Mouse (Mus musculus) heart, embryonic 13.5 days (tissue): ENCODE data around the gene Lrrc28. TPM values are rescaled to one million over a fixed set of nuclear protein-coding genes. Genes with fewer than 3 reads are reported as not detected.

Experiments
- ATAC-seq: fragments of 200-750 bp; cut with Nextera tagmentation; 2 replicates; pipeline ENCODE4 v1.8.0; 2017; ENCODE audit warnings: moderate TSS enrichment; ENCODE audit not compliant: insufficient number of reproducible peaks, low FRiP score, low TSS enrichment; ENCODE audit errors: extremely low read depth
- H3K27ac ChIP-seq: fragments of 300-500 bp; sonication (generic); replicated peaks from 2 replicates; pipeline ENCODE4 v1.5.1; 2015; ENCODE audit warnings: moderate library complexity, mild to moderate bottlenecking, inconsistent platforms
- H3K27me3 ChIP-seq: fragments of 300-500 bp; sonication (generic); replicated peaks from 2 replicates; pipeline ENCODE4 v1.6.1; 2015; ENCODE audit warnings: mild to moderate bottlenecking, inconsistent platforms
- H3K36me3 ChIP-seq: fragments of 300-500 bp; sonication (generic); 2 replicates; pipeline ENCODE4 v1.6.1; 2015; ENCODE audit warnings: mild to moderate bottlenecking, inconsistent platforms
- H3K4me1 ChIP-seq: fragments of 300-500 bp; sonication (generic); 2 replicates; pipeline ENCODE4 v1.6.1; 2015; ENCODE audit warnings: inconsistent platforms
- H3K4me2 ChIP-seq: fragments of 300-500 bp; sonication (generic); 2 replicates; pipeline ENCODE4 v1.6.1; 2015; ENCODE audit warnings: inconsistent platforms, mild to moderate bottlenecking, moderate library complexity
- H3K4me3 ChIP-seq: fragments of 300-500 bp; sonication (generic); 2 replicates; pipeline ENCODE4 v1.5.1; 2015; ENCODE audit warnings: moderate library complexity, mild to moderate bottlenecking, inconsistent platforms
- H3K9ac ChIP-seq: fragments of 300-500 bp; sonication (generic); 2 replicates; pipeline ENCODE4 v1.6.1; 2015; ENCODE audit warnings: inconsistent platforms, mild to moderate bottlenecking, moderate library complexity
- H3K9me3 ChIP-seq: fragments of 300-500 bp; sonication (generic); 2 replicates; pipeline ENCODE4 v1.6.1; 2016; ENCODE audit warnings: inconsistent platforms
- WGBS: fragments of 180-500 bp; shearing (Covaris S2); methylation state at CpG from one replicate; pipeline ENCODE4 v1.1.7; 2015; ENCODE audit warnings: mixed read lengths; 5-methylcytosine and 5-hydroxymethylcytosine counted together
- polyA plus RNA-seq: library from polyadenylated mRNA; unstranded; fragments of >200 nt; fragmentation: Nextera tagmentation; extraction: Ambion mirVana; gene quantifications from 2 replicates; pipeline ENCODE4 v1.2.1, GENCODE M21; 2015

Lrrc28 gene
- polyA plus RNA-seq, 1 experiment from 2014 or later = 8.7 TPM

DNA sequence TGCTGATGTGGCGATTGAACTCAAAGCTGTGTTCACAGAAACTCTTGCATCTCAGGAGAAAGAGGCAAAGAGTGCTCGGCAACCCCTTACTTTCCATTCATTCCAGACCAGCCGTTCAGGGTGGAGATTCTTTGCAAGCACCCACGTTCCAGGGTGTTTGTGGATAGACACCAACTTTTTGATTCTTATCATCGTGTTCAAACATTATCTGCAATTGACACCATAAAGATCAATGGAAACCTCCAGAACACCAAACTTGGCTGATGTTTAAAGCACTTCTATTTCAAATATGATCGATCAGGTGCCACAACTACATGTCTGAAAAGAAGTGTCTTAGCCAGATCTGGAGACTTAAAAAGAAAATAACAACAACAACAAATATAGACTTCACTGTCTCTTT, 51.2 kb downstream of the Lrrc28 start:
- 76% methylated on average over 6 of the region's 6 CpGs for WGBS
- Histone ChIP-seq H3K9me3 (no peaks in the 10 kb centered on the region), H3K4me3 (no peak overlapping the region), H3K9ac (no peak overlapping the region), H3K36me3 (no peaks in the 10 kb centered on the region), H3K27me3 (no peaks in the 10 kb centered on the region), H3K27ac (no peak overlapping the region), H3K4me1 (peaks cover 19% of the 10 kb centered on the region), H3K4me2 (no peak overlapping the region)
- ATAC-seq = no peak

DNA sequence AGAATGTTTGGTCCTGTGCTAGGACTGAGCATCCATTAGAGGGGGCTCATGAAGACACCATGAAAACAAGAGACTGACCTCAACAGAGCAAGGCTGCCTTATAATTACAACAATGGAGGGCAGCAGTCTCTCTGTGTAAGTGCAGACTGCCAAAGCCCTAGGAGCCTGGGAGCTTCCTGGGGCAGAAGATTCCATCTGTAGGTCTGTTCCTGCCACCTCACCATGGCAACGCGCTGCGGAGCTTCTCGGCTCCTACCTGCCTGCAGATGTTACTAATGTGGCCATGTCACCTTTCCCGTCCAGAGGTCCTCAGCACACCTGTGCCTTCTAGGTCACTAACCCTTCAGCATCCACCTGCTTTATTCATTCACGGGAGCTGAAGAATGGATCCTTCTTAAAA, 52.4 kb downstream of the Lrrc28 start:
- no peak overlapping the region for H3K27ac ChIP-seq
- H3K4me3 ChIP-seq = no peak overlapping the region
- no peaks in the 10 kb centered on the region for H3K27me3 ChIP-seq
- no peaks in the 10 kb centered on the region for H3K9me3 ChIP-seq
- no peak overlapping the region for H3K9ac ChIP-seq
- H3K36me3 ChIP-seq = no peaks in the 10 kb centered on the region
- 90% methylated on average over 6 of the region's 6 CpGs for WGBS
- H3K4me1 ChIP-seq = peaks cover 14% of the 10 kb centered on the region
- no peak for ATAC-seq
- no peak overlapping the region for H3K4me2 ChIP-seq

DNA sequence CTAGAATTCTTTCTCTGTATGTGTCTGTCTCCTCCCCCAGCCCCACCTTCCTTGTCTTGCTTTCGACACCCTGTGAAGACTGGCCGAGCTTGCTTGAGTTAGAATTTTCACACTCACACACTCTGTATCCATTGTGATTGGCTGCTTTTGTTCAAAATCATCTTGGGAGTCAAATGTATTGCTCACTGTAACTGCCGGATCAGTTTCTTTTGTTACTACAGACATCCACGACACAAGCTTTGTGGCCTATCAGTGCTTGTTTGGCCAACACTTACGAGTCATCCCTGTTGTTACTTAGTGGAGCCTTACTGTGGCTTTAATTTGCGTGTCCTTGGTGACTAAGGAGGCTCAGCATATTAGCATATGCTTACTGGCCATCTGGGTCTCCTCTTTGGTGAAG, 56.3 kb downstream of the Lrrc28 start:
- Histone ChIP-seq H3K27ac (no peak overlapping the region), H3K4me3 (no peak overlapping the region), H3K9ac (no peak overlapping the region), H3K4me2 (no peak overlapping the region), H3K36me3 (no peaks in the 10 kb centered on the region), H3K9me3 (no peaks in the 10 kb centered on the region), H3K4me1 (peaks cover 7% of the 10 kb centered on the region; the same call in 1 of the 2 replicates), H3K27me3 (no peaks in the 10 kb centered on the region)
- WGBS = 66% methylated on average over 6 of the region's 6 CpGs
- ATAC-seq = no peak

DNA sequence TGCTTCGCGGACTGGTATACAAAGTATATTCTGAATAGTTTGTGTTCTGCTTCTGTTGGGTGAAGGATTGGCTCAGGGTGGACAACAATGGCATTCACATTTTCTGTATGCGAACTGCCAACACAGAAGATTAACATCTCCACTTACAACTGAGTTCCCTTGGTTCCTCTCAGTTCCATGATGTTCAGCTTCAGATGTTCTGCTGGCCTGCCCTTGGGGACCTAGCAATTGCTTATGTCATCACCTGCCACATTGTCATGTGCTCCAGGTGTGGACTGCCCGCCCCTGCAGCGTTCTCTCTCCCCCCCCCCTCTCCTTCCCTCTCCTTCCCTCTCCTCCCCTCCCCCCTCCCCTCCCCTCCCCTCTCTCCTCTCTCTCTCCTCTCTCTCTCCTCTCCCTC, 58.6 kb downstream of the Lrrc28 start:
- 73% methylated on average over 5 of the region's 5 CpGs for WGBS
- ATAC-seq = no peak
- no peaks in the 10 kb centered on the region for H3K27me3 ChIP-seq
- H3K4me1 ChIP-seq = peaks cover 11% of the 10 kb centered on the region; the same call in 1 of the 2 replicates
- no peaks in the 10 kb centered on the region for H3K36me3 ChIP-seq
- no peaks in the 10 kb centered on the region for H3K9me3 ChIP-seq
- H3K27ac ChIP-seq = no peak overlapping the region
- no peak overlapping the region for H3K9ac ChIP-seq
- no peak overlapping the region for H3K4me3 ChIP-seq
- H3K4me2 ChIP-seq = no peak overlapping the region

DNA sequence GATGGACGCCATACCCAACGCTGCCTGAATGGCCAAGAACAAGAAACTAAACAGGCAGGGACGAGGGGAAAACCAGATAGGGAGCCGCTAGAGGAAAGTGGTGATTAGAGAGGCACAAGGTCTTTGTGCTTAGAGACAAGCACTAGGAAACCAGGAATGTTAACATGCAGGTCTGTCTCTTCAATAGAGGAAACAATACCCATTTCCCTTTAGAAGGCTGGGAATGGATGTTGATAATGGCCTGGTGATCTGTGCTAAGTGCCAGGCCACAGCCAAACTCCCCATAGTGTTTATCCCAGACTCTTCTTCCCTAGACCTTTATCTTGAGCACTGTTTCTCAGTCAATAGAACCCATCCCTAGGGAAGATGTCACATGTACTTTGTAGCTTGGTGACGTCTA, 61.2 kb downstream of the Lrrc28 start:
- no peak for ATAC-seq
- whole genome bisulfite sequencing = 33% methylated on average over 5 of the region's 5 CpGs
- Histone ChIP-seq H3K9me3 (no peaks in the 10 kb centered on the region), H3K36me3 (no peaks in the 10 kb centered on the region), H3K4me3 (no peak overlapping the region), H3K9ac (no peak overlapping the region), H3K4me1 (peaks cover 11% of the 10 kb centered on the region; the same call in 1 of the 2 replicates), H3K4me2 (no peak overlapping the region), H3K27ac (peak overlapping the region; percentile 56; the same call in 1 of the 2 replicates), H3K27me3 (no peaks in the 10 kb centered on the region)

DNA sequence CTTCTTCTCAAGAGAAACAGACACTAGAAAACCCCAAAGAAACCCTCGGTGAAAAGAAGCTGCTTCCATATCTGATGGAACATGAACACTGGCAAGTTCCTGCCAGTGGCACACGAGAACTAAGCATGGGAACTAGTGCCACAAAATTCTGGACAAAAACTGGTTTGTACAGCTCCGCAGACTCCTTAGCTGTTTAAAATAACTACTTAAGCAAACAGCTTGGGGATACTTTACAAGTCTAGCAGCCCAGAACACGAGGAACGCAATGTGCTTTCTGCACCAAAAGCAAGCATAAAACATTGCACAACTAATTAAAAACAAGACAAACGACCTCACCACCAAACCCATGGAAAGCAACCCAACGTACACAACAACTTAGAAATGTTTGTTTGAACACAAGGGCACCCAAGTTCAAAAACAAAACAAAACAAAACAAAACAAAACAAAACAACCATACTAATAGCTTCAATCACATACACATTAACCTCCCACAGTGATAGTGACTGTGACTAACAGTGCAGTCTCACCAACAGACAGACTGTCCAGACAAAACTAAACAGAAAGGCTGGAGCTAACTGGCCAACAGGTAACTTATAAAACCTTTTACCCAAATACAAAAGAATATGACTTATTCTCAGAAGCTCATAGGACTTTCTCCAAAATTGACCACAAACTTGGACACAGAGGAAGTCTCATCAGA, 66.1 kb downstream of the Lrrc28 start:
- no peak overlapping the region for H3K9ac ChIP-seq
- no peak overlapping the region for H3K4me2 ChIP-seq
- 67% methylated on average over 7 of the region's 7 CpGs for WGBS
- ATAC-seq = no peak
- H3K36me3 ChIP-seq = no peaks in the 10 kb centered on the region
- no peak overlapping the region for H3K4me3 ChIP-seq
- H3K27me3 ChIP-seq = no peaks in the 10 kb centered on the region
- no peaks in the 10 kb centered on the region for H3K9me3 ChIP-seq
- no peak overlapping the region for H3K27ac ChIP-seq
- peaks cover 12% of the 10 kb centered on the region for H3K4me1 ChIP-seq

DNA sequence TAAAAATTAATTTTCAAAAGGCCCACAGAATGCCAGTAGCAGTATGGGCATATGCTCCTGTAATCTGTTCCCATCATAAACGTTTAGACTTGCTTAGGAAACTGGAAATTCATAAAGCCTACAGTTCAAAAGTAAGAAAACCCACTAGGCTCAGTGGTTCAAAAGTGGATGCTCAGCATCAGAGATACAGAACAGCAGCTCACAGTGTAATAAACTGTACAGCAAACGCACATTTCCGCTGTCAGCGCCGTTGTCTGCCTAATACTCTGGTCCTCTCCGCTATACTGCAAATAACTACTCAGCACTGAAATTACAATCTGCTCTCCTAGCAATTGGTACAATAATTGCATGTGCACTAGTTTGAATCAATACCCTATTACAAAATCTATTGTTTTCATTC, 67.0 kb downstream of the Lrrc28 start:
- 83% methylated on average over 6 of the region's 6 CpGs for WGBS
- no peak for ATAC-seq
- no peak overlapping the region for H3K4me2 ChIP-seq
- H3K9me3 ChIP-seq = no peaks in the 10 kb centered on the region
- no peaks in the 10 kb centered on the region for H3K36me3 ChIP-seq
- H3K4me1 ChIP-seq = peaks cover 3% of the 10 kb centered on the region; the same call in 1 of the 2 replicates
- H3K27ac ChIP-seq = no peak overlapping the region
- H3K9ac ChIP-seq = no peak overlapping the region
- H3K27me3 ChIP-seq = no peaks in the 10 kb centered on the region
- no peak overlapping the region for H3K4me3 ChIP-seq

DNA sequence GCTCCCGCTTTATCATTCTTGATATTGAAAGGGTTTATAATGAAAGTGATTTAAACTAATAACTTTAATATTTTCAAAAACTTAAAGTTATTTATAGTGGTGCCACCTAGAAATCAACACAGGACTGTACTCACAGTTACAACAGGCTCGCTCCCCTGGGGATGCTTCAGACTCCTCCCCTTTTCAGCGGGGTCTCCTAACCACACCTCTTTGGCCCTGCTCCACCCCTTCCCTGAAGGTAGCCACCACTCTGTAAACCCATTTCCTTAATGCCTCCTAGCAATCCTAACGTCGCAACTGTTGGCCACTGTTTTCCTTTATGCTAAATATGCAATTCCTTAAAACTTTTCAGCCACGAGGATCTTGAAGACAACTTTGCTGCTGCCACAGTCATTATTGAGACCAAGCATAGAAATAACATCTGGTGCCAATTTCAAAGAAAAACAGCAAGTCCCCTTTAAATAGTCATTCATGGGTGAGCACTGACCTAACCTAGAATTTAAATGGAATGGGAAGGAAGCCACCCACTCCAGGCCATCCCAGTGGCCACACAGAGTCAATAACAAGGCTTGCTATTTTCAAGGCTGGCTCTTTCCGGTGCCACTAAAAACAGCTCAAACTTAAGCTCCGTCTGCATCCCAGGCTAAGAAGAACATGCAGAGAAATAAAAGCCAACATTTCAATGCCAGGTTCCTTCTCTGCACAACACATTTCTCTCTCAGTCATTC, 78.4 kb downstream of the Lrrc28 start:
- Histone ChIP-seq H3K27me3 (no peaks in the 10 kb centered on the region), H3K9me3 (no peaks in the 10 kb centered on the region), H3K9ac (no peak overlapping the region), H3K27ac (0 out of 2 replicates have a peak overlapping the region, but pooled peaks have one; percentile 6), H3K4me2 (no peak overlapping the region), H3K4me1 (peaks cover 44% of the 10 kb centered on the region), H3K36me3 (no peaks in the 10 kb centered on the region), H3K4me3 (no peak overlapping the region)
- no peak for ATAC-seq
- 56% methylated on average over 8 of the region's 8 CpGs for WGBS

DNA sequence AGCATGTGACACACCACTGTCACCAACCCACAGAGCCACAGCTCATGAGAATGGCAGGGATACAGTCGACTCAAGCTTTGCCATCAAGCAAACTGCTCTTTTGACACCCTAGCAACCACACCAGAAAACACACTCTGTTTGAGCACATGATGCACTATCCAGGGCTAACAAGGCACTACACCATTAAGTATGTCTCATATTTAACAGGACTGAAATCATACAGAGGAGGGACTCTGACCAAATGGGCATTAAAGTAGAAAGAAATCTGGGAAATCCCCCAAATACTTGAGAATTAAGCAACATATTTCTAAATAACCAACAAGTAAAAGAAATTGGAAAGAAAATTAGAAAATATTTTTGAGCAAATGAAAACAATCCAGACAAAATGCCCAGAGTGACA, 79.9 kb downstream of the Lrrc28 start:
- Histone ChIP-seq H3K9ac (no peak overlapping the region), H3K4me3 (no peak overlapping the region), H3K27ac (no peak overlapping the region), H3K4me1 (peaks cover 37% of the 10 kb centered on the region), H3K4me2 (no peak overlapping the region), H3K9me3 (no peaks in the 10 kb centered on the region), H3K36me3 (no peaks in the 10 kb centered on the region), H3K27me3 (no peaks in the 10 kb centered on the region)
- no peak for ATAC-seq
- 47% methylated on average over 1 of the region's 1 CpGs for WGBS

DNA sequence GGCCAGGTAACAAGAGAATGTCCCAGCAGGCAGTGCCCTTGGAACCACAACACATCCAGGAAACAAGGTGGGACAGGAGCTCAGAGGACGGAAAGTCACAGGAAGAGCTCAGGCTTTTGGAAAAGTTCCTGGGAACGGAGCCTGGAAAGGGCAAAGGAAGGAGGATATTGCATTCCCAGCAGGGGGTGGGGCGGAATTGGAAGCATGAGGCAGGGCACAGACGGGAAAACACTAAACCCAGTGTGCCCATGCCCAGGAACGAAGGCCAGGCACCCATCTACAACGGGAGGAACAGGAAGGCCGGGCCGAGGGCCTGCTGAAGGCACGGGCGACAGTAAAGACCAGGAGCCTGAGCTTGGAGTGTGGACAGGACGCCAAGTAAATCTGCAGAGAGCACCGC, 82.9 kb downstream of the Lrrc28 start:
- H3K9ac ChIP-seq = peak overlapping the region; percentile 66
- WGBS = 47% methylated on average over 12 of the region's 12 CpGs
- no peaks in the 10 kb centered on the region for H3K27me3 ChIP-seq
- H3K9me3 ChIP-seq = no peaks in the 10 kb centered on the region
- H3K4me2 ChIP-seq = no peak overlapping the region
- no peak overlapping the region for H3K4me3 ChIP-seq
- no peak for ATAC-seq
- H3K4me1 ChIP-seq = peaks cover 46% of the 10 kb centered on the region
- peak overlapping the region; percentile 67 for H3K27ac ChIP-seq
- H3K36me3 ChIP-seq = no peaks in the 10 kb centered on the region

DNA sequence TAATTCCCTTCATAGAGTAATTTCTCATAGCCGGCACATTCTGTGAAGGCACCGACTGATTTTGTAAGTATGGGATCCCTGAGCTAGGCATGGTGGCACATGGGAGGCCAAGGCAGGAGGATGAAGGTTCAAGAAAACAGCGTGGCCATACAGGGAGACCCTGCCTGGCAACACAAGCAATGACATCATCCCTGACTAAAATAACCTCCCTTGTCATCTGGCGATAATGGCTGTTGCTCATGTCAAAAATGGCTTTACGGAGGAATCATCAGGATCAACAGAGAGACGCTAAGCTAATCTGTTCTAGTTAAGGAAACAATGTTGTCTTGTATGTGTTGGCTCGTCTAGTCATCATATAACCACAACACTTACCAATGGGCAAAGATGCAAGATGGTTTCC, 85.6 kb downstream of the Lrrc28 start:
- no peaks in the 10 kb centered on the region for H3K36me3 ChIP-seq
- H3K4me1 ChIP-seq = peaks cover 53% of the 10 kb centered on the region
- H3K27ac ChIP-seq = peak overlapping the region; percentile 74
- H3K9me3 ChIP-seq = no peaks in the 10 kb centered on the region
- H3K4me3 ChIP-seq = no peak overlapping the region
- WGBS = 37% methylated on average over 7 of the region's 7 CpGs
- H3K27me3 ChIP-seq = no peaks in the 10 kb centered on the region
- ATAC-seq = no peak
- H3K9ac ChIP-seq = peak overlapping the region; percentile 14; the same call in 1 of the 2 replicates
- no peak overlapping the region for H3K4me2 ChIP-seq

DNA sequence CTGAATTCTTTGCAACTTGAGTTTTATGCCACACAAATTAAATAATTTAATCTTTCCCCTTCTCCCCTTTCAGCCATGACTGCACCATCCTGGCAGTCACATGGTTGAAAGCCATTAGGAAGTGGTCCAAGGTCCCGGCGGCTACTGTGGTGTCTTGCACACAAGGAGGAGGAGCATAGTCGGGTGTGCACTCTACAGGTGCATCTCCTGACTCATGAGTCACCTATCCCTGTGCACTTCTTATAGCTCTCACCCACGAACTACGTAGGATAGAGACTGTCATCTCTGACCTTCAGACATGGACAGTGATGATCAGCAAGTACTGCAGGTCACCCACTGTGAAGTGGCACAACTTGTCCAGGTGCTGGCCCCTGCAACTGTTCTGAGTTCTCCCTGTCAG, 86.8 kb downstream of the Lrrc28 start:
- no peak overlapping the region for H3K4me3 ChIP-seq
- H3K9ac ChIP-seq = no peak overlapping the region
- H3K9me3 ChIP-seq = no peaks in the 10 kb centered on the region
- H3K4me2 ChIP-seq = no peak overlapping the region
- H3K4me1 ChIP-seq = peaks cover 54% of the 10 kb centered on the region
- no peaks in the 10 kb centered on the region for H3K27me3 ChIP-seq
- no peak overlapping the region for H3K27ac ChIP-seq
- ATAC-seq = no peak
- H3K36me3 ChIP-seq = no peaks in the 10 kb centered on the region
- WGBS = 75% methylated on average over 5 of the region's 5 CpGs
